Mouse (Mus musculus) hindbrain, embryonic 13.5 days (tissue): ENCODE measurements around the gene Ptrh2. TPM values are rescaled to one million over a fixed set of nuclear protein-coding genes. Genes with fewer than 3 reads are reported as not detected.

Experiments
- ATAC-seq: fragments of 200-750 bp; cut with Nextera tagmentation; 2 replicates; pipeline ENCODE4 v1.8.0; 2017; ENCODE audit warnings: moderate TSS enrichment; ENCODE audit not compliant: low FRiP score
- H3K27ac ChIP-seq: fragments of 300-500 bp; sonication (generic); 2 replicates; pipeline ENCODE4 v1.5.1; 2015; ENCODE audit warnings: inconsistent platforms, mild to moderate bottlenecking, moderate library complexity
- H3K27me3 ChIP-seq: fragments of 300-500 bp; sonication (generic); 2 replicates; pipeline ENCODE4 v1.6.1; 2015; ENCODE audit warnings: mild to moderate bottlenecking, inconsistent platforms
- H3K36me3 ChIP-seq: fragments of 300-500 bp; sonication (generic); 2 replicates; pipeline ENCODE4 v1.6.1; 2015; ENCODE audit warnings: mild to moderate bottlenecking, inconsistent platforms
- H3K4me1 ChIP-seq: fragments of 300-500 bp; sonication (generic); replicated peaks from 2 replicates; pipeline ENCODE4 v1.6.1; 2015; ENCODE audit warnings: inconsistent platforms
- H3K4me2 ChIP-seq: fragments of 300-500 bp; sonication (generic); 2 replicates; pipeline ENCODE4 v1.6.1; 2015; ENCODE audit warnings: inconsistent platforms, mild to moderate bottlenecking, moderate library complexity
- H3K4me3 ChIP-seq: fragments of 300-500 bp; sonication (generic); 2 replicates; pipeline ENCODE4 v1.5.1; 2015; ENCODE audit warnings: mild to moderate bottlenecking, inconsistent platforms
- H3K9ac ChIP-seq: fragments of 300-500 bp; sonication (generic); 2 replicates; pipeline ENCODE4 v1.6.1; 2015; ENCODE audit warnings: mild to moderate bottlenecking, inconsistent platforms
- H3K9me3 ChIP-seq: fragments of 300-500 bp; sonication (generic); 2 replicates; pipeline ENCODE4 v1.6.1; 2016; ENCODE audit warnings: inconsistent platforms
- WGBS: fragments of 180-500 bp; shearing (Covaris S2); methylation state at CpG from one replicate; pipeline ENCODE4 v1.1.7; 2015; 5-methylcytosine and 5-hydroxymethylcytosine counted together
- polyA plus RNA-seq: library from polyadenylated mRNA; unstranded; fragments of >200 nt; fragmentation: Nextera tagmentation; extraction: Ambion mirVana; gene quantifications from 2 replicates; pipeline ENCODE4 v1.2.1, GENCODE M21; 2015

Gene Ptrh2
- polyA plus RNA-seq, 1 experiment from 2014 or later, result 34.3 TPM

DNA sequence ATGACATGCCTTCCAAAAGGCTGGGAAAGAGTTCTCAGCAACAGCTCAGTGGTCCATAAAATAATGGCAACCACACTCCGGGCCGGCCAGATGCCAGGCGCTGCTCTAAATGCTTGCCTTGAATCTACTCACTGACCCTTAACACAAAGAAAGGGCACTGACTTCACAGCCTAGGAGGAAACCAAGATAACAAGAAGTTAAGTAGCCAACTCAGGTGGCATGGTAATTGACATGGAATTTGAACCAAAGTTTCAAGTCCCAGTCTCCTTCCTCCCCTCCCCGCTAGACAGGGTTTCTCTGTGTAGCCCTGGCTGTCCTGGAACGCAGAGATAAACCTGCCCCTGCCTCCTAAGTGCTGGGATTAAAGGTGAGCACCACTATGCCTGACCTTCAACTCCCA is 4.8 kb upstream of the Ptrh2 start:
- Histone ChIP-seq H3K4me1 (peaks cover 18% of the 10 kb centered on the region), H3K27ac (no peak overlapping the region)
- whole genome bisulfite sequencing, result 49% methylated on average over 5 of the region's 5 CpGs

DNA sequence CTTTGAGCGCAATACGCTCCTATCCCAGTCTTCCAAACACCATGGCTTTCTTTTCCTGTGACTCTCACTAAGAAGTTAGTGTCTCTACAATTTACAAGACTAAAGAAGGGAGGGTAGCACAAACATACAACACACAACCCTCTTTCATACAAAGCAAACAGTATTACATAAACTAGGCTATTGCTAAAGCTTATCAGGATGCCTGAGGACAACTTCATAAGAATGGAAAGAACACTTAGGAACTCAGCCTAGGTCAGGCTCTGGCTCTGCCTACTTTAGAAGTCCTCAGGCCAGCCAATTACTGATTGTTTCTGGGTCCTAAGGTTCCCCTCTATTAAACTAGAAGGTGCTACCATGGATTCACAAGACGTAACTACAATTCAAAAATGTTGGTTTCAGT is 3.1 kb upstream of the Ptrh2 start:
- ATAC-seq, result no peak
- WGBS, result 99% methylated on average over 3 of the region's 3 CpGs
- no peak overlapping the region for H3K4me3 ChIP-seq
- H3K4me2 ChIP-seq, result no peak overlapping the region
- no peak overlapping the region for H3K27ac ChIP-seq
- no peak overlapping the region for H3K9ac ChIP-seq
- no peaks in the 10 kb centered on the region for H3K9me3 ChIP-seq
- H3K4me1 ChIP-seq, result peaks cover 32% of the 10 kb centered on the region
- H3K36me3 ChIP-seq, result no peaks in the 10 kb centered on the region
- no peaks in the 10 kb centered on the region for H3K27me3 ChIP-seq

More for the DNA sequence above, 4.8 kb upstream of the Ptrh2 start:
- Histone ChIP-seq H3K4me3 (no peak overlapping the region), H3K9ac (no peak overlapping the region), H3K27me3 (no peaks in the 10 kb centered on the region), H3K36me3 (no peaks in the 10 kb centered on the region), H3K9me3 (no peaks in the 10 kb centered on the region), H3K4me2 (no peak overlapping the region)
- no peak for ATAC-seq

DNA sequence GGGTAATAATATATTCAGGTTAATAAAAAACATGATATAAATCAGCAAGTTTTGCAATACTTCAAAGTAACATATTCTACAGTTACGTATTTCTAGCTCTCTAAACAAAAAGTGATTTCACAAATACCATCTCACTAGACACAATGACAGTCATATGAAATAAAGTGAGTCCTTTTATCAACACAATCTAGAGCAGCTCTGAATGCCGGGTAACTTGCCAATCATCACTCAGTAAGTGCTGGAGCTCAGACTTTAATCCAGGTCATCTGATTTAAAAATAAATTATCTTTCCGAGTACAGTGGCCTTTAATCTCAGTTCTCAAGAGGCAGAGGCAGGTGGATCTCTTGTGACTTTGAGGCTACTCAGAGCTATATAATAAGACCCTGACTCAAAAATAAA is 2.4 kb upstream of the Ptrh2 start:
- Histone ChIP-seq H3K4me1 (peaks cover 35% of the 10 kb centered on the region), H3K36me3 (no peaks in the 10 kb centered on the region), H3K27me3 (no peaks in the 10 kb centered on the region), H3K9me3 (no peaks in the 10 kb centered on the region), H3K27ac (no peak overlapping the region), H3K4me3 (no peak overlapping the region), H3K9ac (no peak overlapping the region), H3K4me2 (no peak overlapping the region)
- 95% methylated on average over 3 of the region's 3 CpGs for WGBS
- ATAC-seq, result no peak

DNA sequence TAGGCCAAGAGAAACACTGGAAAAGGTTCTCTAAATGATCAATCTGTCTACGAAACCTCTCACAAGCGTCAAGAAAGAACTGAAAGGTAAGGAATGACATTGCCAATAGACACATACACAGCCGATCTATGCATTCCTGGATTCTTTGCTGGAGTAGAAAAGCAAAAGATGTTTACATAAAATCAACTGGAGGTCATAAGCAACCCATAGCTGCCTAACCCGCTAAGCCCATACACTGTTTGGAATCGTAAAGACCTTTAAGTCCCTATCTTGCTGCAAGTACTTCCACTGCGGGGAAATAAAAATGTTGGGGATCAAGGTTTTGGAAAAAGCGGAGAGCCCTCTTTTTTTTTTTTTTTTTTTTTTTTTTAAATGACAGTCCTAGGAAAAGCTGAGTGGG is 924 bp upstream of the Ptrh2 start:
- Histone ChIP-seq H3K4me1 (peaks cover 39% of the 10 kb centered on the region), H3K4me3 (peak overlapping the region; percentile 86), H3K27ac (peak overlapping the region; percentile 93; the same call in 1 of the 2 replicates), H3K9ac (peak overlapping the region; percentile 92), H3K4me2 (peak overlapping the region; percentile 85), H3K9me3 (no peaks in the 10 kb centered on the region), H3K36me3 (peaks cover 6% of the 10 kb centered on the region; the same call in 1 of the 2 replicates), H3K27me3 (no peaks in the 10 kb centered on the region)
- WGBS, result 39% methylated on average over 7 of the region's 7 CpGs
- ATAC-seq, result no peak

DNA sequence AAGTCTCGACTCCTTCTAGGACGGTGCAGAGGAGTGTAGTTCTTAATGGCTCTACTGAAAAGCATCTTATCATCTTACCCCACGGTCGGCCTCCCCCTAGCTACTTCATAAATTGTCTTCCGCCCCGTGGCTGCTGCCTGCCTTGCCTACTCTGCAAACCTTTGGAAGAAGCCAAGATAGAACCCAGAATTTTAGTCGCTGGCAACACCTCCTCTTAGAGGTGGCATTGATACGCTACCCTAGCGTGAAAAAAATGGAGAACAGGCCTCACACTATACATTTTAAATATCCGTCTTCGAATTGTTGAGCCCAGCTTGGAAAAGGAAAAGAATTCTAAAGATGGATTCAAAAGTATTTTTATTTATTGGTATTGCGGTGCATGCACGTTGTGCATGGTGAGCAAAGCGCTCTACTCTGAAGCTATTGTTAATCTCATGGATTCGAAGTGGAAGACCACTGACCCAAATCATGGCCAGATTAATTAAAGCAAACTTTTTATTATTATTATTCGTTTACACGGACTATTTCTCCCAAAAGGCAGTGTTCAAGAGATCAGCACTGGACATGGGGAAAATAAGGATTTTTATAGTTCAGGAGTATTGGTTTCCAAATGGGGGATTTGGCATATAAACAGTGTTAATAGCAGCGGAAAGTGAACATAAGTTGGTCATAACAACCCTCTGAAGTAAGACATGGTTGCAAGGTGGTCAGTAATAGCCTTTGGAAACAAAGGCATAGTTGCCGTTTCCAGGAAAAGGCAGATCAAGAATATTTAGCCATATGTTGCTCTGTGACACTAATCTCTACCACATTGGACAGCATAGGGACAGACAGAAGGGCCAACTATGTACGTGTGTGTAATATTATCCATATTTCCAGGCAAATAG is 584 bp downstream of the Ptrh2 start:
- peak overlapping the region; percentile 93 for H3K27ac ChIP-seq
- peak overlapping the region; percentile 71 for H3K4me2 ChIP-seq
- no peak; the same call in 1 of the 2 replicates for ATAC-seq
- peaks cover 9% of the 10 kb centered on the region for H3K36me3 ChIP-seq
- WGBS, result 10% methylated on average over 20 of the region's 20 CpGs
- H3K9me3 ChIP-seq, result no peaks in the 10 kb centered on the region
- H3K27me3 ChIP-seq, result no peaks in the 10 kb centered on the region
- H3K9ac ChIP-seq, result peak overlapping the region; percentile 92
- H3K4me1 ChIP-seq, result peaks cover 39% of the 10 kb centered on the region
- H3K4me3 ChIP-seq, result peak overlapping the region; percentile 86

DNA sequence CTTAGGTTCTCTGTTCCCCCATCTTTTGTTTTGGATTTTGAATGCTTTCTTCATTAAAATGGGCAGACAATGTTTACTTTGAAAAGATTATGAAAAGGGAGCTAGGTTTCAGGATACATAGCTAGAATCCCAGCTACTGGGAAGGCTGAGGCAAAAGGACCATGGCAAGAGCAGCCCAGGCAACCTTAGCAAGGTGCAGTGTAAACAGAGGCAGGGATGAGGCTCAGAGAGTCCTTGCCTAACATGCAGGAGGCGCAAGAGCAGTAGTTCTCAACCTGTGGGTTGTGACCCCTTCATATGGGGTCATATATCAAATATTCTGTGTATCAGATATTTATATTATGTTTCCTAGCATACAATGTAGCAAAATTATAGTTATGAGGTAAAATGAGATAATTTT is 1.6 kb downstream of the Ptrh2 start:
- 0 out of 2 replicates have a peak overlapping the region, but pooled peaks have one; percentile 6 for H3K9ac ChIP-seq
- WGBS, result 88% methylated on average over 1 of the region's 1 CpGs
- no peak overlapping the region for H3K27ac ChIP-seq
- no peaks in the 10 kb centered on the region for H3K9me3 ChIP-seq
- no peak for ATAC-seq
- H3K4me1 ChIP-seq, result peaks cover 39% of the 10 kb centered on the region
- H3K27me3 ChIP-seq, result no peaks in the 10 kb centered on the region
- peaks cover 19% of the 10 kb centered on the region for H3K36me3 ChIP-seq
- peak overlapping the region; percentile 71 for H3K4me2 ChIP-seq
- no peak overlapping the region for H3K4me3 ChIP-seq

DNA sequence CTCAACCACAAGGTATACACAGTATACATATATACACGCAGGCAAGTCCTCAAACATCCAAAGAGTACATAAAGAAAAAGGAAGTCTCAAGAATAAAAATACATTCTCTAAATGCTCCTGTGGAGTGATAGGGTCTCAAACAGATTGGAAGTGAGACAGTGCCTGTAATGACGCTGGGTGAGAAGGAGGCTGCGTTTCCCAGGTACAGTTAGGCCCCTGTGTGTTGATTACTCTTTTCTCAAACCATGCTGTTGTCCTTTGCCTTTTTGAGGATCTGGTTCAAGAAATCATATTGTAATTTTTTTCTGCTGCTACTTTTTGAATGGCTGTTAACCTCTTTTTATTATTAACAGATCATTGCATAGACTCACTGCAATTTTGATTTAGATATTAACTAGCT is 6.6 kb downstream of the Ptrh2 start:
- Histone ChIP-seq H3K4me2 (no peak overlapping the region), H3K9ac (no peak overlapping the region), H3K27me3 (no peaks in the 10 kb centered on the region), H3K4me1 (peaks cover 10% of the 10 kb centered on the region), H3K27ac (no peak overlapping the region), H3K4me3 (no peak overlapping the region), H3K9me3 (no peaks in the 10 kb centered on the region), H3K36me3 (peaks cover 57% of the 10 kb centered on the region)
- ATAC-seq, result no peak
- 96% methylated on average over 3 of the region's 3 CpGs for WGBS

DNA sequence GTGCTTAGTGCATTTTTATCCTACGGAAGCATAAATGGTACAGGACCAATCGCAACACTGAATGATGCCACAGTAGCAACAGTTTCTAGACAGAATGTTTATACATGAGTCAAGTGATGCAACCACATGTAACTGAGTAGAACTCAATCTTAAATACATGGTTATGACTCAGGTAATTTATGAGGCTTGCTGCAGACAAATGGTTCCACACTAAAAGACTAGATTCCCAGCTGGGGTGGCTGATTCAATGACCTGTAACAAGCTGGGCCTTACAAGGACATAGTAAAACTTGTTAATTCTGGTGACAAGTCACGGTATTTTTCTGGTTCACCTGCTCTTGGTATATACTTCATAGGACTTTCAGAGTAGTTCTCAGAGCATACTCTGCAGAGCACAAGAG is 7.7 kb downstream of the Ptrh2 start:
- Histone ChIP-seq H3K4me1 (peaks cover 4% of the 10 kb centered on the region), H3K4me2 (no peak overlapping the region), H3K27me3 (no peaks in the 10 kb centered on the region), H3K36me3 (peaks cover 62% of the 10 kb centered on the region), H3K9me3 (no peaks in the 10 kb centered on the region), H3K4me3 (no peak overlapping the region), H3K9ac (no peak overlapping the region), H3K27ac (no peak overlapping the region)
- 98% methylated on average over 3 of the region's 3 CpGs for WGBS
- ATAC-seq, result no peak

DNA sequence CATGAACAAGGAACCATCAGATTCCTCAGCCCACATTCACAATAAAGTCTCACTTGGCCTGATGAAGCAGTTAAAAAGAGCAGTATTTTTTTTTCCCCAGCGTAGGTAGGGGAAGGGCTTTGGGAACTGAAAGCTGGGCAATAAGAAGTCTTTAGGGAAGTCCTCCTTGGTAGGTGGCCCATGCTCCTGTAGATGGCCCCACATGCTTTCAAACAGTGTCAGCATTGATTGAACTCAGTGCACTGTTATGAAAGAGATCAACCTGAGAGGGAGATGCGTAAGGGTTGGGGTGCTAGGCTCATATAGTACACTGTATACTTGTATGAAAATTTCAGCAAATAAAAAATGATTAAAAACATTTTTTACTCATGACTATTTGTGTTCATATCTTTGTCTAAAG is 8.2 kb downstream of the Ptrh2 start:
- Histone ChIP-seq H3K9me3 (no peaks in the 10 kb centered on the region), H3K4me3 (no peak overlapping the region), H3K9ac (no peak overlapping the region), H3K4me1 (peaks cover 1% of the 10 kb centered on the region), H3K27me3 (no peaks in the 10 kb centered on the region), H3K4me2 (no peak overlapping the region), H3K36me3 (peaks cover 66% of the 10 kb centered on the region), H3K27ac (no peak overlapping the region)
- WGBS, result 94% methylated on average over 2 of the region's 2 CpGs
- ATAC-seq, result no peak

DNA sequence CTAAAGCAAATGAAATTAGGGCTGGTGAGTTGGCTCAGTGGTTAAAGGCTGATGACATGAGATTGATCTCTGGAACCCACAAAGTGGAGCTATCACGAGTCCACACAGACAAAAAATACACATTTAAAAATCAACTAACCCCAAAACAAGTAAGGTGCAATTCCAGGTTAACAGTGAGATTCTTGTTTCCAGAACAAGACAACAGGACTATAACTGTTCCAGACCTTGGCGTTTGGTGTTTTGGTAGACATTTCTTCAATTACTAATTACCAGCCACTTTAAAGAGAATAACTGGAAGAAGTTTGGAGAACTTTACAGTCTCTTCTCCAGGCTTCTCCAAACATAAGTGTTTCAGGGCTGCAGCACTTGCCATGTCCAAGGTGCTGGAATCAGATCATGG is 8.8 kb downstream of the Ptrh2 start:
- H3K4me1 ChIP-seq, result no peaks in the 10 kb centered on the region
- H3K27ac ChIP-seq, result no peak overlapping the region
- no peak for ATAC-seq
- 92% methylated on average over 2 of the region's 2 CpGs for WGBS
- no peaks in the 10 kb centered on the region for H3K27me3 ChIP-seq
- no peak overlapping the region for H3K4me3 ChIP-seq
- peaks cover 68% of the 10 kb centered on the region for H3K36me3 ChIP-seq
- H3K4me2 ChIP-seq, result no peak overlapping the region
- H3K9me3 ChIP-seq, result no peaks in the 10 kb centered on the region
- H3K9ac ChIP-seq, result no peak overlapping the region

DNA sequence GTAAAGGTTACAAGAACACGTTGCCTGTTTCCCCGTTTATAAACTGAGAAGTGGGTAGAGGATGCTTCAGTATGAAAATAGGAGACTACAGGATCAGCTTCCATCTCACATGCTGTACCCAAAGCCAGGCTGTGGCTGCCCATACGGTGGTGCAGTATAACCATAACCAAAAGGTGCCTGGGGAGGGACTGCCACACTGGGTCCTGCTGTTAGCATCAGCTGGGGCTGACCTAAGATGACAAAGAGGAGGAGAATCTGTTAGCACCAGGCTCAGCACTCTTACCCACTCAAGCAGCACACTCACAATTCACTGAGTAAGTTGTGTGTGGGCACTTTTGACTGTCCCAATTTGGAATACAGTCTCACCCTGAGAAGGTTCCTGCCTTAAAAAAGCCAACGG is 11.7 kb downstream of the Ptrh2 start:
- H3K9ac ChIP-seq, result no peak overlapping the region
- no peak overlapping the region for H3K4me3 ChIP-seq
- no peaks in the 10 kb centered on the region for H3K27me3 ChIP-seq
- H3K4me1 ChIP-seq, result no peaks in the 10 kb centered on the region
- H3K9me3 ChIP-seq, result no peaks in the 10 kb centered on the region
- H3K4me2 ChIP-seq, result no peak overlapping the region
- WGBS, result 65% methylated on average over 4 of the region's 4 CpGs
- H3K36me3 ChIP-seq, result peaks cover 76% of the 10 kb centered on the region
- H3K27ac ChIP-seq, result no peak overlapping the region
- no peak for ATAC-seq

DNA sequence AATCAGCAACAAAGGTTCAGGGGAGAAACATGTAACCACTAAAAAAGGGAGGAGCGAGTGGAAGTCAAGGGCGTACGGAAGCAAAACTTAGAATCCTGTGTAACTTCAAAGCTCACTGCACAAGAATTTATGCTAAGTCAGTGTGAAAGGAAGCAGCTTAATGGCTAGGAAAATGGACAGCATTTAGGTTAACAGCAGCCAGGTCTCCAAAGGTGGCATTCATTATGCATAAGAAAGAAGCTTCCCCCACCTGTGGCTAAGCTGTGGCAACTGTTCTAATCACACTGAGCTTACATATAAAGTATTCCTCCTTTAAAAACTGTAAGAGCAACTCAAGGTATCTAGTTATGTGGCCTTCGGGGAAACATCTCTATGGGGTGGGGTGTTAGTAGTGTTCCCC is 17.4 kb downstream of the Ptrh2 start:
- H3K9me3 ChIP-seq, result no peaks in the 10 kb centered on the region
- H3K9ac ChIP-seq, result no peak overlapping the region
- no peaks in the 10 kb centered on the region for H3K4me1 ChIP-seq
- no peak overlapping the region for H3K4me2 ChIP-seq
- H3K4me3 ChIP-seq, result no peak overlapping the region
- 96% methylated on average over 4 of the region's 4 CpGs for WGBS
- H3K27me3 ChIP-seq, result no peaks in the 10 kb centered on the region
- no peak for ATAC-seq
- peaks cover 86% of the 10 kb centered on the region for H3K36me3 ChIP-seq
- no peak overlapping the region for H3K27ac ChIP-seq

DNA sequence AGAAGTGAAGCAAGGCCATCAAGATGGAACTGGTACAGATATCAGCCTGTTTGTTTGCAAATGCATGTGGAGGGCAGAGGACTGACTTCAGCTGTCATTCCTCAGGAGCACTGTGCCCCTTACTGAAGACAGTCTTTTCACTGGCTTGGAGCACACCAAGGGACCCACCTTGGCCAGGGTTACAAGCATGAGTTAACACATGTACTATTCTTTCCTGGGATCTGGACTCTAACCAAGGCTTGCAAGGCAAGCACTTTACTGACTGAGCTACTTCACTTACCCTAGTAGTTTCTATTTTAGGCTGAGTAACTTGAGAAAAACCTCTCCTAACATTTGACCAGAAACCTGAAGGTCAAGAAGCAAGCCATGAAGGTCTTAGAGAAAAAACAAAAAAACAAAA is 30.8 kb downstream of the Ptrh2 start:
- Histone ChIP-seq H3K9ac (no peak overlapping the region), H3K27me3 (no peaks in the 10 kb centered on the region), H3K4me3 (no peak overlapping the region), H3K4me1 (no peaks in the 10 kb centered on the region), H3K4me2 (no peak overlapping the region), H3K9me3 (no peaks in the 10 kb centered on the region), H3K27ac (no peak overlapping the region), H3K36me3 (peaks cover 67% of the 10 kb centered on the region)
- ATAC-seq, result no peak
